Mouse (Mus musculus) inflammation-experienced regulatory T-cells, adult 16 weeks (primary cell): ENCODE results near the gene Grin2c. TPM values are rescaled to one million over a fixed set of nuclear protein-coding genes. Genes with fewer than 3 reads are reported as not detected.

Experiments used
- polyA plus RNA-seq: library from polyadenylated mRNA; unstranded; fragments of 100-300 nt; shearing (Covaris generic); gene quantifications from one replicate; pipeline ENCODE4 v1.2.1, GENCODE M21; 2017

Gene Grin2c
- not detected for polyA plus RNA-seq

GRCm38 (mm10) chr11:115267061-115267883 lies at the start of gene Grin2c:
Grin2c (minus strand) TSS chr11:115267243.

GRCm38 (mm10) chr11:115306863-115307262 lies 39.8 kb upstream of the Grin2c start, which contains the start of gene Otop2:
Otop2 (plus strand) TSS chr11:115307163.

GRCm38 (mm10) chr11:115297214-115297826 lies 30.3 kb upstream of the Grin2c start, which contains the start of gene Fads6:
Fads6 (minus strand) TSS chr11:115297663.

GRCm38 (mm10) chr11:115276780-115277603 lies 9.9 kb upstream of the Grin2c start, which contains the start of gene Fdxr:
Fdxr (minus strand) TSS chr11:115277050.

Other genes starting within 250 kb of the Grin2c start
- not detected for gene Cd300ld4, start 240.2 kb downstream of the Grin2c start, polyA plus RNA-seq
- not detected for gene Cd300ld5, start 229.5 kb downstream of the Grin2c start, polyA plus RNA-seq
- not detected for gene Cd300ld3, start 218.8 kb downstream of the Grin2c start, polyA plus RNA-seq
- gene Cd300e, start 205.1 kb downstream of the Grin2c start, polyA plus RNA-seq: 1.2 TPM
- 248 TPM for gene Rab37, start 175.8 kb downstream of the Grin2c start, polyA plus RNA-seq
- gene Cd300lf, start 133.3 kb downstream of the Grin2c start, polyA plus RNA-seq: 2.1 TPM
- 595 TPM for gene Slc9a3r1, start 103.9 kb downstream of the Grin2c start, polyA plus RNA-seq
- gene Tmem104, start 79.8 kb downstream of the Grin2c start, polyA plus RNA-seq: 18.1 TPM
- gene Nat9, start 79.4 kb downstream of the Grin2c start, polyA plus RNA-seq: 15.8 TPM
- gene Fdxr, start 9.8 kb upstream of the Grin2c start, polyA plus RNA-seq: 39.5 TPM
- 1.1 TPM for gene Fads6, start 30.4 kb upstream of the Grin2c start, polyA plus RNA-seq
- not detected for gene Otop2, start 39.9 kb upstream of the Grin2c start, polyA plus RNA-seq
- not detected for gene Ush1g, start 54.8 kb upstream of the Grin2c start, polyA plus RNA-seq
- gene Otop3, start 67.5 kb upstream of the Grin2c start, polyA plus RNA-seq: not detected
- 8.4 TPM for gene Hid1, start 100.5 kb upstream of the Grin2c start, polyA plus RNA-seq
- not detected for gene Cdr2l, start 114.7 kb upstream of the Grin2c start, polyA plus RNA-seq
- gene Mrpl58, start 136.5 kb upstream of the Grin2c start, polyA plus RNA-seq: 162 TPM
- gene Atp5h, start 152.7 kb upstream of the Grin2c start, polyA plus RNA-seq: 711 TPM
- gene Kctd2, start 152.9 kb upstream of the Grin2c start, polyA plus RNA-seq: 4.6 TPM
- not detected for gene Trim80, start 173.3 kb upstream of the Grin2c start, polyA plus RNA-seq
- gene Slc16a5, start 195.2 kb upstream of the Grin2c start, polyA plus RNA-seq: 11.0 TPM
- gene Armc7, start 208.4 kb upstream of the Grin2c start, polyA plus RNA-seq: 120 TPM
- 367 TPM for gene Nt5c, start 224.6 kb upstream of the Grin2c start, polyA plus RNA-seq
- 685 TPM for gene Jpt1, start 247.1 kb upstream of the Grin2c start, polyA plus RNA-seq